Mouse (Mus musculus) cerebellum, adult 2 months (tissue): ENCODE data around the gene Rbm4.

Source experiments
- CTCF ChIP-seq: fragments of 200-500 bp; IDR thresholded peaks from 2 replicates; pipeline ENCODE4 v1.5.1; 2011; ENCODE audit warnings: low read depth, mild to moderate bottlenecking, control low read depth, low read length, moderate library complexity, borderline replicate concordance; ENCODE audit not compliant: insufficient read depth
- POLR2A ChIP-seq: fragments of 200-500 bp; IDR thresholded peaks from 2 replicates; pipeline ENCODE4 v1.6.1; 2011; ENCODE audit warnings: low read length, control low read depth, borderline replicate concordance; ENCODE audit not compliant: insufficient read depth

- TF ChIP-seq CTCF, result no peak
- no peak for TF ChIP-seq POLR2A
Measured at GRCm38 (mm10) chr19:4836096-4836495, 42.4 kb upstream of the Rbm4 start.
